Mouse (Mus musculus) midbrain, embryonic 14.5 days (tissue): ENCODE data around the gene Prkch. TPM values are rescaled to one million over a fixed set of nuclear protein-coding genes. Genes with fewer than 3 reads are reported as not detected.

Source experiments
- ATAC-seq: fragments of 200-750 bp; cut with Nextera tagmentation; 2 replicates; pipeline ENCODE4 v1.8.0; 2017; ENCODE audit warnings: moderate number of reproducible peaks, moderate library complexity; ENCODE audit not compliant: low FRiP score, low TSS enrichment
- DNase-seq: peaks from one replicate; pipeline ENCODE4 v3.0.0-alpha.2; 2015
- H3K27ac ChIP-seq: fragments of 300-500 bp; sonication (generic); replicated peaks from 2 replicates; pipeline ENCODE4 v1.5.1; 2014; ENCODE audit warnings: mild to moderate bottlenecking, low read depth, low read length, moderate library complexity
- H3K27me3 ChIP-seq: fragments of 300-500 bp; sonication (generic); 2 replicates; pipeline ENCODE4 v1.6.1; 2014; ENCODE audit warnings: low read length, control low read depth, mixed read lengths; ENCODE audit not compliant: control insufficient read depth, insufficient read depth
- H3K36me3 ChIP-seq: fragments of 300-500 bp; sonication (generic); 2 replicates; pipeline ENCODE4 v1.6.1; 2014; ENCODE audit warnings: low read length, control low read depth; ENCODE audit not compliant: control insufficient read depth, insufficient read depth
- H3K4me1 ChIP-seq: fragments of 300-500 bp; sonication (generic); 2 replicates; pipeline ENCODE4 v1.6.1; 2014; ENCODE audit warnings: mild to moderate bottlenecking, antibody characterized with exemption, low read length, control low read depth; ENCODE audit not compliant: control insufficient read depth, insufficient read depth
- H3K4me2 ChIP-seq: fragments of 300-500 bp; sonication (generic); 2 replicates; pipeline ENCODE4 v1.6.1; 2014; ENCODE audit warnings: mild to moderate bottlenecking, low read length, moderate library complexity
- H3K4me3 ChIP-seq: fragments of 300-500 bp; sonication (generic); replicated peaks from 2 replicates; pipeline ENCODE4 v1.5.1; 2014; ENCODE audit warnings: low read depth, low read length
- H3K9ac ChIP-seq: fragments of 300-500 bp; sonication (generic); replicated peaks from 2 replicates; pipeline ENCODE4 v1.6.1; 2014; ENCODE audit warnings: mild to moderate bottlenecking, low read length, moderate library complexity
- H3K9me3 ChIP-seq: fragments of 300-500 bp; sonication (generic); 2 replicates; pipeline ENCODE4 v1.6.1; 2016; ENCODE audit warnings: low read length, control low read depth, mixed read lengths; ENCODE audit not compliant: control insufficient read depth
- WGBS: fragments of 180-500 bp; shearing (Covaris S2); extraction: QIAGEN DNeasy Blood & Tissue Kit; methylation state at CpG from one replicate; pipeline ENCODE4 v1.1.7; 2014; 5-methylcytosine and 5-hydroxymethylcytosine counted together
- polyA plus RNA-seq: library from polyadenylated mRNA; unstranded; fragments of >200 nt; fragmentation: Nextera tagmentation; extraction: Ambion mirVana; gene quantifications from 2 replicates; pipeline ENCODE4 v1.2.1, GENCODE M21; 2014

The Prkch gene
- polyA plus RNA-seq, 1 experiment from 2014 or later, result 8.7 TPM

GRCm38 (mm10) chr12:73762001-73762400, 177.4 kb downstream of the Prkch start:
- 0 out of 2 replicates have a peak, but pooled peaks cover 5% of the 10 kb centered on the region for H3K4me1 ChIP-seq
- H3K4me2 ChIP-seq, result no peak overlapping the region
- no peak overlapping the region for H3K27ac ChIP-seq
- no peak overlapping the region for H3K9ac ChIP-seq
- no peaks in the 10 kb centered on the region for H3K36me3 ChIP-seq
- DNase-seq, result peak; percentile 35
- WGBS, result 26% methylated on average over 6 of the region's 6 CpGs
- no peak overlapping the region for H3K4me3 ChIP-seq
- ATAC-seq, result no peak
- no peaks in the 10 kb centered on the region for H3K9me3 ChIP-seq
- H3K27me3 ChIP-seq, result no peaks in the 10 kb centered on the region

- Histone ChIP-seq H3K27me3 (no peaks in the 10 kb centered on the region), H3K9ac (no peak overlapping the region), H3K9me3 (no peaks in the 10 kb centered on the region), H3K36me3 (no peaks in the 10 kb centered on the region), H3K4me2 (no peak overlapping the region), H3K27ac (no peak overlapping the region), H3K4me1 (0 out of 2 replicates have a peak, but pooled peaks cover 5% of the 10 kb centered on the region), H3K4me3 (no peak overlapping the region)
- no peak for DNase-seq
- WGBS, result 73% methylated on average over 3 of the region's 3 CpGs
- ATAC-seq, result no peak
These were observed 178.2 kb downstream of the Prkch start for GRCm38 (mm10) chr12:73762762-73763161.

- Histone ChIP-seq H3K4me3 (no peak overlapping the region), H3K9ac (no peak overlapping the region), H3K27ac (no peak overlapping the region), H3K27me3 (no peaks in the 10 kb centered on the region), H3K4me2 (no peak overlapping the region), H3K9me3 (no peaks in the 10 kb centered on the region), H3K4me1 (0 out of 2 replicates have a peak, but pooled peaks cover 5% of the 10 kb centered on the region), H3K36me3 (no peaks in the 10 kb centered on the region)
- DNase-seq, result no peak
- ATAC-seq, result no peak
- WGBS, result 67% methylated on average over 15 of the region's 15 CpGs
These were observed 180.3 kb downstream of the Prkch start for GRCm38 (mm10) chr12:73764649-73765525.

GRCm38 (mm10) chr12:73766152-73766551, 181.6 kb downstream of the Prkch start:
- no peak overlapping the region for H3K27ac ChIP-seq
- H3K4me3 ChIP-seq, result no peak overlapping the region
- 0 out of 2 replicates have a peak, but pooled peaks cover 5% of the 10 kb centered on the region for H3K4me1 ChIP-seq
- no peak overlapping the region for H3K4me2 ChIP-seq
- no peaks in the 10 kb centered on the region for H3K27me3 ChIP-seq
- no peak for ATAC-seq
- H3K9ac ChIP-seq, result no peak overlapping the region
- no peaks in the 10 kb centered on the region for H3K9me3 ChIP-seq
- DNase-seq, result no peak
- H3K36me3 ChIP-seq, result no peaks in the 10 kb centered on the region
- WGBS, result 94% methylated on average over 8 of the region's 8 CpGs

- no peak overlapping the region for H3K27ac ChIP-seq
- WGBS, result 69% methylated on average over 5 of the region's 5 CpGs
- H3K36me3 ChIP-seq, result no peaks in the 10 kb centered on the region
- H3K4me1 ChIP-seq, result no peaks in the 10 kb centered on the region
- no peak overlapping the region for H3K4me3 ChIP-seq
- DNase-seq (no peak), ATAC-seq (no peak)
- H3K27me3 ChIP-seq, result no peaks in the 10 kb centered on the region
- no peaks in the 10 kb centered on the region for H3K9me3 ChIP-seq
- H3K4me2 ChIP-seq, result no peak overlapping the region
- H3K9ac ChIP-seq, result no peak overlapping the region
These were observed 184.2 kb downstream of the Prkch start for GRCm38 (mm10) chr12:73768788-73769187.

- no peak for DNase-seq
These were observed 184.9 kb downstream of the Prkch start for GRCm38 (mm10) chr12:73769536-73769935.

GRCm38 (mm10) chr12:73770771-73771170, 186.2 kb downstream of the Prkch start:
- no peaks in the 10 kb centered on the region for H3K9me3 ChIP-seq
- H3K27me3 ChIP-seq, result no peaks in the 10 kb centered on the region
- 95% methylated on average over 1 of the region's 1 CpGs for WGBS
- H3K4me3 ChIP-seq, result no peak overlapping the region
- no peaks in the 10 kb centered on the region for H3K36me3 ChIP-seq
- H3K4me2 ChIP-seq, result no peak overlapping the region
- no peak overlapping the region for H3K9ac ChIP-seq
- H3K27ac ChIP-seq, result no peak overlapping the region
- no peaks in the 10 kb centered on the region for H3K4me1 ChIP-seq
- DNase-seq (no peak), ATAC-seq (no peak)

More at GRCm38 (mm10) chr12:73769536-73769935, 184.9 kb downstream of the Prkch start:
- Histone ChIP-seq H3K4me1 (no peaks in the 10 kb centered on the region), H3K27ac (no peak overlapping the region), H3K4me2 (no peak overlapping the region), H3K27me3 (no peaks in the 10 kb centered on the region), H3K36me3 (no peaks in the 10 kb centered on the region), H3K9ac (no peak overlapping the region), H3K9me3 (no peaks in the 10 kb centered on the region), H3K4me3 (no peak overlapping the region)
- 93% methylated on average over 6 of the region's 6 CpGs for WGBS
- no peak for ATAC-seq

- H3K4me1 ChIP-seq, result no peaks in the 10 kb centered on the region
- no peaks in the 10 kb centered on the region for H3K27me3 ChIP-seq
- no peaks in the 10 kb centered on the region for H3K36me3 ChIP-seq
- H3K4me2 ChIP-seq, result no peak overlapping the region
- ATAC-seq (no peak), DNase-seq (no peak)
- no peak overlapping the region for H3K4me3 ChIP-seq
- 83% methylated on average over 7 of the region's 7 CpGs for WGBS
- no peak overlapping the region for H3K9ac ChIP-seq
- no peaks in the 10 kb centered on the region for H3K9me3 ChIP-seq
- no peak overlapping the region for H3K27ac ChIP-seq
These were observed 190.3 kb downstream of the Prkch start for GRCm38 (mm10) chr12:73774793-73775385.
